Mouse (Mus musculus) midbrain, embryonic 14.5 days (tissue): ENCODE data around the gene Mnt. TPM values are rescaled to one million over a fixed set of nuclear protein-coding genes. Genes with fewer than 3 reads are reported as not detected.

Source experiments
- ATAC-seq: fragments of 200-750 bp; cut with Nextera tagmentation; 2 replicates; pipeline ENCODE4 v1.8.0; 2017; ENCODE audit warnings: moderate number of reproducible peaks, moderate library complexity; ENCODE audit not compliant: low FRiP score, low TSS enrichment
- DNase-seq: peaks from one replicate; pipeline ENCODE4 v3.0.0-alpha.2; 2015
- H3K27ac ChIP-seq: fragments of 300-500 bp; sonication (generic); replicated peaks from 2 replicates; pipeline ENCODE4 v1.5.1; 2014; ENCODE audit warnings: mild to moderate bottlenecking, low read depth, low read length, moderate library complexity
- H3K27me3 ChIP-seq: fragments of 300-500 bp; sonication (generic); 2 replicates; pipeline ENCODE4 v1.6.1; 2014; ENCODE audit warnings: low read length, control low read depth, mixed read lengths; ENCODE audit not compliant: control insufficient read depth, insufficient read depth
- H3K36me3 ChIP-seq: fragments of 300-500 bp; sonication (generic); 2 replicates; pipeline ENCODE4 v1.6.1; 2014; ENCODE audit warnings: low read length, control low read depth; ENCODE audit not compliant: control insufficient read depth, insufficient read depth
- H3K4me1 ChIP-seq: fragments of 300-500 bp; sonication (generic); 2 replicates; pipeline ENCODE4 v1.6.1; 2014; ENCODE audit warnings: mild to moderate bottlenecking, antibody characterized with exemption, low read length, control low read depth; ENCODE audit not compliant: control insufficient read depth, insufficient read depth
- H3K4me2 ChIP-seq: fragments of 300-500 bp; sonication (generic); 2 replicates; pipeline ENCODE4 v1.6.1; 2014; ENCODE audit warnings: mild to moderate bottlenecking, low read length, moderate library complexity
- H3K4me3 ChIP-seq: fragments of 300-500 bp; sonication (generic); replicated peaks from 2 replicates; pipeline ENCODE4 v1.5.1; 2014; ENCODE audit warnings: low read depth, low read length
- H3K9ac ChIP-seq: fragments of 300-500 bp; sonication (generic); replicated peaks from 2 replicates; pipeline ENCODE4 v1.6.1; 2014; ENCODE audit warnings: mild to moderate bottlenecking, low read length, moderate library complexity
- H3K9me3 ChIP-seq: fragments of 300-500 bp; sonication (generic); 2 replicates; pipeline ENCODE4 v1.6.1; 2016; ENCODE audit warnings: low read length, control low read depth, mixed read lengths; ENCODE audit not compliant: control insufficient read depth
- WGBS: fragments of 180-500 bp; shearing (Covaris S2); extraction: QIAGEN DNeasy Blood & Tissue Kit; methylation state at CpG from one replicate; pipeline ENCODE4 v1.1.7; 2014; 5-methylcytosine and 5-hydroxymethylcytosine counted together
- polyA plus RNA-seq: library from polyadenylated mRNA; unstranded; fragments of >200 nt; fragmentation: Nextera tagmentation; extraction: Ambion mirVana; gene quantifications from 2 replicates; pipeline ENCODE4 v1.2.1, GENCODE M21; 2014

The Mnt gene
- polyA plus RNA-seq, 1 experiment from 2014 or later: 9.8 TPM

- no peak overlapping the region for H3K4me3 ChIP-seq
- H3K9ac ChIP-seq: no peak overlapping the region
- no peak overlapping the region for H3K27ac ChIP-seq
- peaks cover 35% of the 10 kb centered on the region for H3K36me3 ChIP-seq
- DNase-seq: no peak
- no peaks in the 10 kb centered on the region for H3K27me3 ChIP-seq
- H3K9me3 ChIP-seq: no peaks in the 10 kb centered on the region
- 81% methylated on average over 5 of the region's 5 CpGs for WGBS
- no peak overlapping the region for H3K4me2 ChIP-seq
- no peak for ATAC-seq
- H3K4me1 ChIP-seq: no peaks in the 10 kb centered on the region
Measured at GRCm38 (mm10) chr11:74811538-74811937, 19.2 kb upstream of the Mnt start.

- Histone ChIP-seq H3K36me3 (peaks cover 43% of the 10 kb centered on the region), H3K27me3 (no peaks in the 10 kb centered on the region), H3K9me3 (no peaks in the 10 kb centered on the region), H3K9ac (no peak overlapping the region), H3K4me1 (no peaks in the 10 kb centered on the region), H3K4me2 (no peak overlapping the region), H3K4me3 (no peak overlapping the region), H3K27ac (no peak overlapping the region)
- peak; percentile 26 for DNase-seq
- ATAC-seq: no peak
Measured at GRCm38 (mm10) chr11:74815795-74816194, 14.9 kb upstream of the Mnt start.

- H3K9ac ChIP-seq: no peak overlapping the region
- WGBS: 71% methylated on average over 1 of the region's 1 CpGs
- H3K27me3 ChIP-seq: no peaks in the 10 kb centered on the region
- no peak overlapping the region for H3K4me2 ChIP-seq
- no peak overlapping the region for H3K4me3 ChIP-seq
- no peak for DNase-seq
- no peaks in the 10 kb centered on the region for H3K4me1 ChIP-seq
- no peak for ATAC-seq
- no peak overlapping the region for H3K27ac ChIP-seq
- peaks cover 29% of the 10 kb centered on the region for H3K36me3 ChIP-seq
- H3K9me3 ChIP-seq: no peaks in the 10 kb centered on the region
Measured at GRCm38 (mm10) chr11:74820921-74821320, 9.8 kb upstream of the Mnt start.

GRCm38 (mm10) chr11:74821463-74821862, 9.3 kb upstream of the Mnt start:
- H3K36me3 ChIP-seq: peaks cover 26% of the 10 kb centered on the region
- no peaks in the 10 kb centered on the region for H3K27me3 ChIP-seq
- no peak overlapping the region for H3K4me3 ChIP-seq
- WGBS: 33% methylated on average over 1 of the region's 1 CpGs
- ATAC-seq (no peak), DNase-seq (peak; percentile 67)
- no peak overlapping the region for H3K27ac ChIP-seq
- no peak overlapping the region for H3K9ac ChIP-seq
- H3K9me3 ChIP-seq: no peaks in the 10 kb centered on the region
- no peak overlapping the region for H3K4me2 ChIP-seq
- no peaks in the 10 kb centered on the region for H3K4me1 ChIP-seq

- no peak for ATAC-seq
- no peaks in the 10 kb centered on the region for H3K27me3 ChIP-seq
- H3K9ac ChIP-seq: no peak overlapping the region
- no peaks in the 10 kb centered on the region for H3K9me3 ChIP-seq
- H3K4me3 ChIP-seq: no peak overlapping the region
- no peaks in the 10 kb centered on the region for H3K4me1 ChIP-seq
- H3K27ac ChIP-seq: no peak overlapping the region
- no peak for DNase-seq
- 82% methylated on average over 7 of the region's 7 CpGs for WGBS
- H3K4me2 ChIP-seq: no peak overlapping the region
- H3K36me3 ChIP-seq: peaks cover 12% of the 10 kb centered on the region
Measured at GRCm38 (mm10) chr11:74822746-74823440, 7.8 kb upstream of the Mnt start.

GRCm38 (mm10) chr11:74826151-74826550, 4.6 kb upstream of the Mnt start:
- H3K4me1 ChIP-seq: no peaks in the 10 kb centered on the region
- ATAC-seq (no peak), DNase-seq (no peak)
- H3K4me3 ChIP-seq: no peak overlapping the region
- no peak overlapping the region for H3K27ac ChIP-seq
- no peak overlapping the region for H3K9ac ChIP-seq
- no peak overlapping the region for H3K4me2 ChIP-seq
- no peaks in the 10 kb centered on the region for H3K9me3 ChIP-seq
- no peaks in the 10 kb centered on the region for H3K27me3 ChIP-seq
- H3K36me3 ChIP-seq: no peaks in the 10 kb centered on the region
- WGBS: 74% methylated on average over 7 of the region's 7 CpGs

- no peak overlapping the region for H3K27ac ChIP-seq
- no peaks in the 10 kb centered on the region for H3K36me3 ChIP-seq
- DNase-seq (no peak), ATAC-seq (no peak)
- no peaks in the 10 kb centered on the region for H3K27me3 ChIP-seq
- H3K9ac ChIP-seq: no peak overlapping the region
- no peak overlapping the region for H3K4me3 ChIP-seq
- no peak overlapping the region for H3K4me2 ChIP-seq
- H3K9me3 ChIP-seq: no peaks in the 10 kb centered on the region
- WGBS: 92% methylated on average over 5 of the region's 5 CpGs
- no peaks in the 10 kb centered on the region for H3K4me1 ChIP-seq
Measured at GRCm38 (mm10) chr11:74826702-74827101, 4.0 kb upstream of the Mnt start.

GRCm38 (mm10) chr11:74827791-74828403, 2.8 kb upstream of the Mnt start:
- DNase-seq (no peak), ATAC-seq (no peak)
- H3K27me3 ChIP-seq: no peaks in the 10 kb centered on the region
- peaks cover 5% of the 10 kb centered on the region for H3K4me1 ChIP-seq
- no peak overlapping the region for H3K27ac ChIP-seq
- no peak overlapping the region for H3K4me3 ChIP-seq
- WGBS: 85% methylated on average over 7 of the region's 7 CpGs
- H3K36me3 ChIP-seq: no peaks in the 10 kb centered on the region
- H3K9me3 ChIP-seq: no peaks in the 10 kb centered on the region
- no peak overlapping the region for H3K9ac ChIP-seq
- H3K4me2 ChIP-seq: no peak overlapping the region

GRCm38 (mm10) chr11:74828404-74828931, 2.3 kb upstream of the Mnt start:
- Histone ChIP-seq H3K4me1 (peaks cover 11% of the 10 kb centered on the region), H3K9me3 (no peaks in the 10 kb centered on the region), H3K9ac (no peak overlapping the region), H3K27me3 (no peaks in the 10 kb centered on the region), H3K36me3 (no peaks in the 10 kb centered on the region), H3K4me2 (no peak overlapping the region), H3K27ac (no peak overlapping the region), H3K4me3 (no peak overlapping the region)
- DNase-seq (no peak), ATAC-seq (no peak)
- WGBS: 33% methylated on average over 2 of the region's 2 CpGs
